Mouse (Mus musculus) G1E (cell line): Measurements from ENCODE around the gene Hyal3. TPM values are rescaled to one million over a fixed set of nuclear protein-coding genes. Genes with fewer than 3 reads are reported as not detected.

Experiments
- ATAC-seq: 2 replicates; pipeline ENCODE4 v1.8.0; 2016; ENCODE audit warnings: mild to moderate bottlenecking; ENCODE audit not compliant: insufficient number of reproducible peaks, poor library complexity, low FRiP score, severe bottlenecking; ENCODE audit errors: extremely low read depth
- DNase-seq: peaks from one replicate; pipeline ENCODE4 v3.0.0; 2012; ENCODE audit warnings: low spot score
- H3K27me3 ChIP-seq: 2 replicates; pipeline ENCODE4 v1.6.1; 2012; ENCODE audit warnings: mild to moderate bottlenecking, low read length, inconsistent platforms; ENCODE audit not compliant: insufficient read depth
- H3K36me3 ChIP-seq: replicated peaks from 2 replicates; pipeline ENCODE3; 2012; ENCODE audit warnings: mild to moderate bottlenecking, inconsistent platforms
- H3K4me1 ChIP-seq: 2 replicates; pipeline ENCODE4 v1.6.1; 2012; ENCODE audit warnings: low read depth, low read length, inconsistent platforms, mixed read lengths; ENCODE audit not compliant: insufficient read depth
- H3K4me3 ChIP-seq: 2 replicates; pipeline ENCODE4 v1.5.1; 2012; ENCODE audit warnings: low read depth, mild to moderate bottlenecking, inconsistent platforms, low read length, moderate library complexity, mixed read lengths
- H3K9me3 ChIP-seq: replicated peaks from 2 replicates; pipeline ENCODE4 v1.6.1; 2012; ENCODE audit warnings: inconsistent platforms
- CTCF ChIP-seq: IDR thresholded peaks from 2 replicates; pipeline ENCODE4 v1.5.1; 2012; ENCODE audit warnings: low read depth, low read length, inconsistent platforms, mixed read lengths
- GATA1 ChIP-seq: IDR thresholded peaks from 2 replicates; pipeline ENCODE4 v1.6.1; 2012; ENCODE audit warnings: borderline replicate concordance, low read length, inconsistent platforms, mixed read lengths
- GATA2 ChIP-seq: IDR thresholded peaks from 2 replicates; pipeline ENCODE4 v1.6.1; 2012; ENCODE audit warnings: low read depth, low read length, inconsistent platforms, borderline replicate concordance
- POLR2AphosphoS5 ChIP-seq: IDR thresholded peaks from 2 replicates; pipeline ENCODE4 v1.6.1; 2012; ENCODE audit warnings: low read depth, low read length, inconsistent platforms; ENCODE audit not compliant: insufficient replicate concordance
- TAL1 ChIP-seq: conservative IDR thresholded peaks from 2 replicates; pipeline ENCODE4 v1.6.1; 2012; ENCODE audit warnings: low read depth, low read length, inconsistent platforms, mixed read lengths
- polyA plus RNA-seq: library from polyadenylated mRNA; stranded (reverse); fragments of >175 nt; gene quantifications from 2 replicates; pipeline ENCODE4 v1.2.3, GENCODE M21; 2012
- total RNA-seq, 2 experiments: library from RNA; stranded (forward) in 1 of 2; stranded (reverse) in 1 of 2; fragments of 200-1000 nt in 1 of 2; fragments of >200 nt in 1 of 2; fragmentation: Nextera tagmentation in 1 of 2; gene quantifications; 2 replicates each; pipeline ENCODE4 v1.2.3; 2014 to 2017

Gene Hyal3
- total and polyA plus RNA-seq, 3 experiments, result 0.53 to 4.6 (median 1.4) TPM

DNA sequence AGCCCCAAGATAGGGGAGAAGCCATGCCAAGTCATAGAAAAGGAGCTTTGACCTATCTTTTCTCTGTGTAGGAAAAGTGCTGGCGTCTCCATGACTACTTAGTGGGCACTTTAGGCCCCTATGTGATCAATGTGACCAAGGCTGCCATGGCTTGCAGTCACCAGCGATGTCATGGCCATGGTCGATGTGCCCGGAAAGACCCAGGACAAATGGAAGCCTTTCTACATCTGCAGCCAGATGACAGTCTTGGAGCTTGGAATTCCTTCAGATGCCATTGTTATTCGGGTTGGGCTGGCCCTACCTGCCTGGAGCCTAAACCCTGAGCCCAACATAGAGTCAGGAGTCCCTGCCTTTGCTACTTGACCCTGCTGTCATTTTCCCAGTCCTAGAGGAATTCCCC is 5.9 kb downstream of the Hyal3 start:
- no peak for ATAC-seq
- Histone ChIP-seq H3K4me3 (peak overlapping the region; percentile 50; the same call in 1 of the 2 replicates), H3K27me3 (no peaks in the 10 kb centered on the region), H3K4me1 (peaks cover 84% of the 10 kb centered on the region), H3K9me3 (no peaks in the 10 kb centered on the region), H3K36me3 (peaks cover 69% of the 10 kb centered on the region)
- no peak for DNase-seq
- no peak for TF ChIP-seq CTCF
- TF ChIP-seq POLR2AphosphoS5, result no peak
- TF ChIP-seq TAL1, result no peak

DNA sequence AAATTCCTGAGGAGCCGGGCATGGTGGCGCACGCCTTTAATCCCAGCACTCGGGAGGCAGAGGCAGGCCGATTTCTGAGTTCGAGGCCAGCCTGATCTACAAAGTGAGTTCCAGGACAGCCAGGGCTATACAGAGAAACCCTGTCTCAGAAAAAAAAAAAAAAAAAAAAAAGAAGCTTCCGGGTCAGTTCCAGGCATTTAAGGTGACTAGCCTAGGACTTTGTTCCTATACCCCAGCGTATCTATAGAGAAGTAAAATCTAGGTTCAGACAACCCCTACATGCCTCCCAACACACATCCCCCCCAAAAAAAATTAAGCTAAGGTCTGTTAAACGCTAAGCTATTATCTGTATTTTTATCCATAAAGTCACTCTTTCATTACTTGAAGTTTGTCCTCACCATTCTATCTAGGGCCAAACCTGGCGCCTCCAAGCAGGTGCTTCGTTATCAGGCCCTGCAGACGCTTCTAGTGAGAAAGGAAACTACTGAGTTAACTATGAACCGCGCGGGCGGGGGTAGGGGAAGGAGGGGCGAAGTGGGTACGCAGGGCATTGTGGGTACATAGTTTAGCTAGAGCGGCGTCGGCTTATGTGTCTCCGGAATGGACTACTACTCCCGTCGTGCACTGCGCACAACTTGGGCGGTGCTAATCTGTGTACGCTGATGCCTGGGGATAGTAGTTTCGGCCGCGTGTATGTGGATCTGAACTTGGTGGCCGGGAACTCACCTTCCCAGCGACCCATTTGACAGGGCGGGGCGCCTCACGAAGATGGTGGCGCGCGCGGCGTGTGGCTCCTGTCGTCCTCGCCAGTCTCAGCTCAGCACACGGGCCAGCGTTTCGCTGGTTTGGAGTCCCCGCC is 6.6 kb downstream of the Hyal3 start, which contains the start of gene Ifrd2:
Ifrd2 (plus strand) TSS at position 669 of the 859 bp plus-strand sequence.
- Histone ChIP-seq H3K27me3 (no peaks in the 10 kb centered on the region), H3K4me1 (peaks cover 84% of the 10 kb centered on the region), H3K4me3 (peak within 1 kb of the TSS; percentile 80), H3K36me3 (peaks cover 74% of the 10 kb centered on the region), H3K9me3 (no peaks in the 10 kb centered on the region)
- DNase-seq (peak; percentile 76), ATAC-seq (peak; percentile 81)
- TF ChIP-seq POLR2AphosphoS5 (no peak), TAL1 (peak; percentile 84), CTCF (no peak)

DNA sequence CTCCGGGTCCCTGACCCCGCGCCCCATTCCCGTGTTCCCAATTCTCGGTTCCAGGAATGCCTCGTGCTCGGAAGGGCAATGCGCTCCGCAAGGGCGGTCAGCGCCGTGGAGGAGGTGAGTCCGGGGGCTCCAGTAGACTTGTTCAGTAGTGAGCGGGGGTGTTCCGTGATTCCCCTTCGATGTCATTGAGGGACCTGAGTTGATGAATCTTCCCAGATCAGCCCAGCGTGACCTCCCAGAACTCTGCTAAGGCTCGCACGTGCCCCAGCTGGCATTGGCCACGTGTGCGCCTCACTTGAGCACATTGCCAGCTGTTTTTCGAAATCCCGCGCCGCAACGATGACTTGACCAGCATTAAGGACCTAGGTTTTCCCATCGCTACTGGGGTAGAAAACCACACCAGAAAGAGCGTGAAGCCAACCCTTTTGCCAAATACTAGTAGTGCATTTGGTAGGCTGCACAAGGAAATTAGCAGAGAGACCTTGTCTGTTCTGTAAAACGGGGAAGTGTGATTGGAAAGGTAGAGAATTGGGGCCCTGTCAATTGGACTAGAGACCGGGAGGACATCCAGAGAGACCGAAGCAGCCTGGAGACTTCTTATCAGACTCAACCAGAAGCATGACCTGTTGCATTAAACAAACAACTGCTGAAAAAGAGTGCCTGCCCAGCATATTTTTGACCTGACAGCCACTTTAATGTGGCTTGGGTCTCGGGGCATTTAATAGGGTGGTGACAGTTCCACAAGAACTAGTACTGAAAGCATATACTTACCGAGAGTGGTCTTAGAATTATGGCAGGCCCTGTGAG is 7.4 kb downstream of the Hyal3 start:
- Histone ChIP-seq H3K9me3 (no peaks in the 10 kb centered on the region), H3K4me3 (peak overlapping the region; percentile 80), H3K4me1 (peaks cover 81% of the 10 kb centered on the region), H3K27me3 (no peaks in the 10 kb centered on the region), H3K36me3 (peaks cover 74% of the 10 kb centered on the region)
- no peak for ATAC-seq
- TF ChIP-seq GATA1 (no peak), POLR2AphosphoS5 (no peak), TAL1 (peak; percentile 64), GATA2 (no peak), CTCF (no peak)
- DNase-seq, result no peak

DNA sequence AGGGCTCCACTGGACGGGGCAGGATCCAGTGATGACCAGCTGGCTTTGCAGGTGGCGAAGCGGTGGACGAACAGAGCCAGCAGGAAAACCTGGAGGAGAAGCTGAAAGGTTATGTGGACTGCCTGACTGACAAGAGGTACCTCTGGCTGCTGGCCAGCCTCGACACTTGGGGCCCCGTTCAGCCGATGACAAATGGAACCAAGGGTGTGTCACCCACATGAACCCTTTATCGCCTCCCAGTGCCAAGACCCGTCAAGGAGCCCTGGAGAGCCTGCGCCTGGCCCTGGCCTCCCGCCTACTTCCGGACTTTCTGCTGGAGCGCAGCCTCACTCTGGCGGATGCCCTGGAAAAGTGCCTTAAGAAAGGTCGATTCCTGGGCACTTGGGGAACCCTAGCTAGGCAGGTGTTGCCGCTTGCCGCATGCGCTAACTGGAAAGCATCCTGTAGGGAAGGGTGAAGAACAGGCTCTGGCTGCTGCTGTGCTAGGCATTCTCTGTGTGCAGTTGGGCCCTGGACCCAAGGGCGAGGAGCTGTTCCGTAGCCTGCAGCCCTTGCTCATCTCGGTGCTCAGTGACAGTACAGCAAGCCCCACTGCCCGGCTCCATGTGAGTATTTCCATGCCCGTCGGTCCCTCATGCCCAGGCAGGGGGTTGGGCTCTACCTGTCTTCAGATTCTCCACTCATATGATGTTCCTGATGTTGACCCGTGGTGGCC is 9.6 kb downstream of the Hyal3 start:
- TF ChIP-seq POLR2AphosphoS5, result no peak
- no peak for TF ChIP-seq TAL1
- TF ChIP-seq GATA1, result no peak
- TF ChIP-seq CTCF, result no peak
- no peak for TF ChIP-seq GATA2
- no peaks in the 10 kb centered on the region; the same call in 1 of the 2 replicates for H3K27me3 ChIP-seq
- H3K4me3 ChIP-seq, result peak overlapping the region; percentile 80
- DNase-seq (peak; percentile 82), ATAC-seq (0 out of 2 replicates have a peak, but pooled peaks have one; percentile 32)
- H3K36me3 ChIP-seq, result peaks cover 74% of the 10 kb centered on the region
- peaks cover 73% of the 10 kb centered on the region for H3K4me1 ChIP-seq
- H3K9me3 ChIP-seq, result no peaks in the 10 kb centered on the region

DNA sequence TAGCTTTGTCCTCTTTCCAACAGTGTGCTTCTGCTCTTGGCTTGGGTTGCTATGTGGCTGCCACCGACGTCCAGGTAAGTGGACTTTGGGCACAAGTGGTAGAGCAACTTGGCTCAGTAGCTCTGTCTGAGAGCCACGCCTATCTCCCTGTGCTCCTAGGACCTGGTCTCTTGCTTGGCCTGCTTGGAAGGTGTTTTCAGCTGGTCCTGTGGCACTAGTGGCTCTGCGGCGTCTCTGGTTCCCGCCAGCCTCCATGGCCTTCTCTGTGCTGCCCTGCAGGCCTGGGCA is 10.1 kb downstream of the Hyal3 start:
- ATAC-seq (no peak), DNase-seq (no peak)
- H3K4me1 ChIP-seq, result peaks cover 68% of the 10 kb centered on the region
- TF ChIP-seq GATA2, result no peak
- TF ChIP-seq TAL1, result no peak
- no peak for TF ChIP-seq GATA1
- no peak for TF ChIP-seq CTCF
- TF ChIP-seq POLR2AphosphoS5, result no peak
- peak overlapping the region; percentile 80; the same call in 1 of the 2 replicates for H3K4me3 ChIP-seq
- H3K27me3 ChIP-seq, result no peaks in the 10 kb centered on the region; the same call in 1 of the 2 replicates
- peaks cover 75% of the 10 kb centered on the region for H3K36me3 ChIP-seq
- no peaks in the 10 kb centered on the region for H3K9me3 ChIP-seq

DNA sequence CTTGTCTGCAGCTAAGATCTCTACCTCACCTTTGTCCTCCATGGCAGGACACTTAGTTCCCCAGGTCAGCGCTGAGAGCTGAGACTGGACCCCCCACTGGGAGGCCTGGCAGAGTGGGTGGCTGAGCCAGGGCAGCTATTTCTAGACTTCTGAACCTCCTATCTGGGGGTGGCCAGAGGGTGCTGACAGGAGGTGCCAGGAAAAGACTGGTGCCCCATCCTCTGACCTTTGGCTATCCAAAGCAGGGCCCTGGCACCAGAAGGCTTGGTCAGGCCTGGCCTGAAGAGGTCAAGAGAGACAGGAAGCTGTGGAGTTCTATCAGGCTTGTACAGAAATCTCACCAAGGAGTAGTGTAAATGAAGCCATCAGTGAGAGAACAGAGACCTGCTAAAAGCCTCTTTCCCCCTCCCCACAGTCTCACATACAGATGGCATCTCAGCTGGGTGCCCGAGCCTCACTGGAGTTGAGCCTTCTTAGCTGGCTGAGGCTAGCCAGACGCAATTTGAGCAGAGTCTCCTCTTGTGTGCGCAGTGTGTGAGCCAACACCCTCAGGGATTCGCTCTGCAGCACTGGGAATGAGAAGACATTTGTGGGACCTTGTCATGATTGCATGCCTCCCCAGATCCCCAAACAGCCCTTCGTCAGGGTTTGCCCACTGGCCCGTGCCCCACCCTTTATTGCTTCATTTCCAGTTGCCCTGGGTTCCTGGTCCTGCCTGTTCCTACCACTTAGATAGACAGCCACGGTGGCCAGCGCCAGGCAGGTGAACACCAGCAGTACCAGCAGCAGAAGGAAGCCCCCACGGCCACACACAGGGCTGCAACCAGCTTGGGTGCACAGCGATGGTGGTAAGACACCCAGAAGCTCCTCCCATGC is 12.7 kb downstream of the Hyal3 start:
- H3K36me3 ChIP-seq, result peaks cover 78% of the 10 kb centered on the region
- DNase-seq, result no peak
- ATAC-seq, result no peak

More for the DNA sequence above, 12.7 kb downstream of the Hyal3 start:
- Histone ChIP-seq H3K9me3 (no peaks in the 10 kb centered on the region), H3K4me3 (no peak overlapping the region), H3K4me1 (peaks cover 60% of the 10 kb centered on the region), H3K27me3 (peaks cover 8% of the 10 kb centered on the region)
- TF ChIP-seq CTCF (no peak), GATA2 (no peak), POLR2AphosphoS5 (no peak), TAL1 (no peak), GATA1 (no peak)
